Mouse (Mus musculus): ENCODE results near the gene Ap4e1. TPM values are rescaled to one million over a fixed set of nuclear protein-coding genes. Genes with fewer than 3 reads are reported as not detected.
"Not testable (repeated sequence)": the region's sequence is repeated elsewhere in the genome, so short reads cannot be mapped to it uniquely, and the experiment has no call there.

Ap4e1 gene
- polyA plus RNA-seq, 1 experiment from 2014 or later: 13.4 TPM

- not testable (repeated sequence) for H3K27me3 ChIP-seq; H3K9ac ChIP-seq; H3K4me3 ChIP-seq; H3K27ac ChIP-seq; H3K4me2 ChIP-seq (replicated peaks); ATAC-seq (ENCODE audit: insufficient number of reproducible peaks, insufficient read depth, low FRiP score, low TSS enrichment); H3K9me3 ChIP-seq; H3K4me1 ChIP-seq; H3K36me3 ChIP-seq
- 47% methylated on average over 2 of the region's 2 CpGs for WGBS
Observed at GRCm38 (mm10) chr2:127079066-127079465, 70.5 kb downstream of the Ap4e1 start.

DNA sequence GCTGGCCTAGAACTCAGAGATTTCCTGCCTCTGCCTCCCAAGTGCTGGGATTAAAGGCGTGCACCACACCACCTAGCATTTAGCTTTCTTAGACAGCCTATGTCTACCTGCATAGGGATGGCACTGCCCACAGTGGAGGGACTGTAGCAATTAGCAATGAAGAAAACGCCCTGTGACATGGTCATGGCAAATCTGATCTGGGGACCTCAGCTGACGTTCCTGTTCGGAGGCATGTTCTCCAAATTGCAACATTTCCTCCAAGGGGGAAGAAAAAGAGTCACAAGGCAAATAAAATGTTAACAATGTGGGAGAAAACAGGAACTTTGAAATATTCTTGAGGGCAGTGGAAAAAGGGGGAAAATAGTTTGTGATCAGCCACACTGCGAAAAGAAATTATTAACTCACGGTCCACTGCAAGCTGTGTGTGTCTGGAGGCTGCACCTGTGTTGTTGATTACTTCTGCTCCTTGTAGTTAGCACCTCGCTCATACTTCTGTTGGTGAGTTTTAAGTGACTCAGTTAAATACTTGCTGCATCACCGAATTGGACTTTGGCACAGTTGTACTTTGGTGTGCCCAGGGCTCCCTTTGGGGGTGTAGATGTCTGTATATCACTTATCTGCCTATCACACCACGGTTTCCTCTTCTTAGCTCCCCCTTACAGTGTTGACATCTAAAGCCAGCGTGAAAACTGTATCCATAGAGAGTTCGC, 71.5 kb downstream of the Ap4e1 start:
- Histone ChIP-seq H3K9ac (no peak overlapping the region), H3K4me2 (replicated peaks) (no peak overlapping the region), H3K9me3 (no peaks in the 10 kb centered on the region), H3K36me3 (no peaks in the 10 kb centered on the region), H3K4me3 (no peak overlapping the region), H3K4me1 (no peaks in the 10 kb centered on the region), H3K27me3 (no peaks in the 10 kb centered on the region), H3K27ac (no peak overlapping the region)
- 86% methylated on average over 11 of the region's 11 CpGs for WGBS
- no peak for ATAC-seq (ENCODE audit: insufficient number of reproducible peaks, insufficient read depth, low FRiP score, low TSS enrichment)

DNA sequence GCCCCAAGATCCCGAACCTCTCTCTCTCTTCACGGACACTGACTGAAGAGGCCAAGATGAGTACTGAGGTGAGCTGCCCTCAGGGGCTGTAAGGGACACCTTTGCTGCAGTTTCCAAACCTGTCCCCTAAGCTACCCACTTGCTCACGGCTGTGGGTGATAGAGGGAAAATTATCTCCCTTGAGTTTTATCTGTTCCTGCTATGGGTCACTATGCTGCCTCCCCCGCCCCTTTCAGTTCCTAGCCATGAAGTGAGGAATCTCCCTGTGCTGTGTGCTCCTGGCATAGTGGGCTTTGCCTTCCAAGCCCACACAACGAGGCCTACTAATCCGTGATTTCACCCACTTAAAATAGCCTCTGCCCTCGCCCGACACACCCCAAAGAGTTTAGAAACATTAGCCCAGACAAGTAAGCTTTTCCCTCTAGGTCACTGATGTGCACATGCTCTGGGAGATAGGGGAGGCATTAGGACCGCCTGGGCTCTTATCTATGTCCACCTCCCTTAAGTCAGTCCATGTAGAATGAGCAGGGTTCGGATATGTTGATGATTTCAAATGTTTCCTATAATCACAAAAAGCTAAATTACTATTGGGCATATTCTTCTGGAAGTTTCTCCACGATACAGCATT, 72.2 kb downstream of the Ap4e1 start:
- H3K4me2 ChIP-seq (replicated peaks): no peak overlapping the region
- no peaks in the 10 kb centered on the region for H3K9me3 ChIP-seq
- ATAC-seq (ENCODE audit: insufficient number of reproducible peaks, insufficient read depth, low FRiP score, low TSS enrichment): no peak
- no peaks in the 10 kb centered on the region for H3K36me3 ChIP-seq
- H3K9ac ChIP-seq: no peak overlapping the region
- H3K27me3 ChIP-seq: no peaks in the 10 kb centered on the region
- WGBS: 89% methylated on average over 11 of the region's 11 CpGs
- H3K27ac ChIP-seq: no peak overlapping the region
- H3K4me1 ChIP-seq: no peaks in the 10 kb centered on the region
- no peak overlapping the region for H3K4me3 ChIP-seq

DNA sequence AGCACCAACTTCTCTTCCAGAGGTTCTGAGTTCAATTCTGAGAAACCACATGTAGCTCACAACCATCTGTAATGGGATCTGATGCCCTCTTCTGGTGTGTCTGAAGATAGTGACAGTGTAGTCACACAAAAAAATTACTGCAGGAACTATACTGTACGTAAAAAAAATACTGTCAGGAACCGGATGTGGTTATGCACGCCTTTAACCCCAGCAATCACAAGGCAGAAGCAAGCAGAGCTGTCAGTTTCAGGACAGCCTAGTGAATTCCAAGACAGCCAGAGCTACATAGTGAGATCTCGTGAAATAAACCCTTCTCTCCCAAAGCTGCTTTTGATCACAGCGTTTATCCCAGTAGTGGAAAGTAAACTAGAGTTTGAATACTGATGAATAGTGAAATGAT, 77.7 kb downstream of the Ap4e1 start:
- 91% methylated on average over 5 of the region's 5 CpGs for WGBS
- no peak for ATAC-seq (ENCODE audit: insufficient number of reproducible peaks, insufficient read depth, low FRiP score, low TSS enrichment)

GRCm38 (mm10) chr2:127090151-127090550, 81.6 kb downstream of the Ap4e1 start:
- H3K27ac ChIP-seq; H3K4me3 ChIP-seq; H3K9ac ChIP-seq; H3K36me3 ChIP-seq; H3K9me3 ChIP-seq; H3K27me3 ChIP-seq; ATAC-seq (ENCODE audit: insufficient number of reproducible peaks, insufficient read depth, low FRiP score, low TSS enrichment); H3K4me2 ChIP-seq (replicated peaks); H3K4me1 ChIP-seq: not testable (repeated sequence)

More for the DNA sequence above, 77.7 kb downstream of the Ap4e1 start:
- H3K36me3 ChIP-seq: 0 out of 2 replicates have a peak, but pooled peaks cover 3% of the 10 kb centered on the region
- no peak overlapping the region for H3K27ac ChIP-seq
- H3K9me3 ChIP-seq: no peaks in the 10 kb centered on the region
- H3K9ac ChIP-seq: no peak overlapping the region
- no peaks in the 10 kb centered on the region for H3K4me1 ChIP-seq
- H3K4me3 ChIP-seq: no peak overlapping the region
- no peaks in the 10 kb centered on the region for H3K27me3 ChIP-seq
- no peak overlapping the region for H3K4me2 ChIP-seq (replicated peaks)

DNA sequence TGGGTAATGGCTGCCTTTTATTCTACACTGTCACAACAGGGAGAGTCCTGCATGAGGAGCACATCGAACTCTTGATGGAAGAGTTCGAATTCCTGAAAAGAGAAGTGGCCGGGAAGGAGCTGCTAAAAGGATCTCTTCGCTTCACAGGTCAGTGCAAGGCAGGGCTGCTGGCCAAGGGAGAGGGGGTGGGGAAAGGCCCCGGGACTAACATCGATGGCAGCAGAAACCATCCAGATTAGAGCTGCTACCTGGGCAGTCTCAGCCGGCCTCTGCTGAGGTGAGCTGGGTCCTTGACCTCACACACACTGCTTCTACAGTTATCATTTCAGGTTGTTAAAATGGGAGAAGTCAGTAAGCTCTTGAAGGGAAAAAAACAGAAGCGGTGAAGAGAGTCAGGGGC, 83.5 kb downstream of the Ap4e1 start:
- H3K9me3 ChIP-seq: no peaks in the 10 kb centered on the region
- H3K4me3 ChIP-seq: no peak overlapping the region
- ATAC-seq (ENCODE audit: insufficient number of reproducible peaks, insufficient read depth, low FRiP score, low TSS enrichment): no peak
- no peak overlapping the region for H3K27ac ChIP-seq
- H3K36me3 ChIP-seq: 0 out of 2 replicates have a peak, but pooled peaks cover 3% of the 10 kb centered on the region
- WGBS: 71% methylated on average over 8 of the region's 8 CpGs
- H3K27me3 ChIP-seq: no peaks in the 10 kb centered on the region
- H3K9ac ChIP-seq: no peak overlapping the region
- H3K4me1 ChIP-seq: no peaks in the 10 kb centered on the region
- no peak overlapping the region for H3K4me2 ChIP-seq (replicated peaks)

GRCm38 (mm10) chr2:127108986-127109385, 100.5 kb downstream of the Ap4e1 start:
- Histone ChIP-seq H3K27ac (no peak overlapping the region), H3K9me3 (no peaks in the 10 kb centered on the region), H3K27me3 (no peaks in the 10 kb centered on the region), H3K9ac (no peak overlapping the region), H3K4me2 (replicated peaks) (no peak overlapping the region), H3K36me3 (peaks cover 79% of the 10 kb centered on the region), H3K4me1 (no peaks in the 10 kb centered on the region), H3K4me3 (no peak overlapping the region)
- ATAC-seq (ENCODE audit: insufficient number of reproducible peaks, insufficient read depth, low FRiP score, low TSS enrichment): no peak
- WGBS: 87% methylated on average over 4 of the region's 4 CpGs

Small RNA genes within 50 kb of the gene (microRNA-seq; reads per million reads assigned to microRNA genes)
- not detected for gene Gm24081

Other genes with a start within 250 kb of the Ap4e1 start
- gene Usp50, start 225.2 kb upstream of the Ap4e1 start, polyA plus RNA-seq (2016; fragmentation: Nextera tagmentation; extraction: Ambion mirVana): 3.2 and 3.3 TPM in 2 replicates
- 54.4 and 55.4 TPM in 2 replicates for gene Trpm7, start 132.5 kb upstream of the Ap4e1 start, polyA plus RNA-seq (2016; fragmentation: Nextera tagmentation; extraction: Ambion mirVana)
- 41.4 and 47.1 TPM in 2 replicates for gene Sppl2a, start 75.5 kb upstream of the Ap4e1 start, polyA plus RNA-seq (2016; fragmentation: Nextera tagmentation; extraction: Ambion mirVana)
- gene Blvra, start 61.9 kb downstream of the Ap4e1 start, polyA plus RNA-seq (2016; fragmentation: Nextera tagmentation; extraction: Ambion mirVana): 42.0 and 44.0 TPM in 2 replicates
- 91.3 and 96.2 TPM in 2 replicates for gene Ncaph, start 125.2 kb downstream of the Ap4e1 start, polyA plus RNA-seq (2016; fragmentation: Nextera tagmentation; extraction: Ambion mirVana)
- 18.8 and 22.1 TPM in 2 replicates for gene Itpripl1, start 134.7 kb downstream of the Ap4e1 start, polyA plus RNA-seq (2016; fragmentation: Nextera tagmentation; extraction: Ambion mirVana)
- gene 1810024B03Rik, start 199.6 kb downstream of the Ap4e1 start, polyA plus RNA-seq (2016; fragmentation: Nextera tagmentation; extraction: Ambion mirVana): 2.4 and 2.9 TPM in 2 replicates
- gene Snrnp200, start 199.7 kb downstream of the Ap4e1 start, polyA plus RNA-seq (2016; fragmentation: Nextera tagmentation; extraction: Ambion mirVana): 88.2 and 89.1 TPM in 2 replicates
- gene Ciao1, start 239.1 kb downstream of the Ap4e1 start, polyA plus RNA-seq (2016; fragmentation: Nextera tagmentation; extraction: Ambion mirVana): 55.7 and 57.1 TPM in 2 replicates
- gene Tmem127, start 239.2 kb downstream of the Ap4e1 start, polyA plus RNA-seq (2016; fragmentation: Nextera tagmentation; extraction: Ambion mirVana): 28.1 and 31.3 TPM in 2 replicates

Data from embryonic facial prominence, embryonic 12.5 days (tissue).